Mouse (Mus musculus): ENCODE data around the gene Mmp11.
A peak's percentile ranks its signal among the peaks of the same experiment; 100 is the strongest.

The Mmp11 gene

DNA sequence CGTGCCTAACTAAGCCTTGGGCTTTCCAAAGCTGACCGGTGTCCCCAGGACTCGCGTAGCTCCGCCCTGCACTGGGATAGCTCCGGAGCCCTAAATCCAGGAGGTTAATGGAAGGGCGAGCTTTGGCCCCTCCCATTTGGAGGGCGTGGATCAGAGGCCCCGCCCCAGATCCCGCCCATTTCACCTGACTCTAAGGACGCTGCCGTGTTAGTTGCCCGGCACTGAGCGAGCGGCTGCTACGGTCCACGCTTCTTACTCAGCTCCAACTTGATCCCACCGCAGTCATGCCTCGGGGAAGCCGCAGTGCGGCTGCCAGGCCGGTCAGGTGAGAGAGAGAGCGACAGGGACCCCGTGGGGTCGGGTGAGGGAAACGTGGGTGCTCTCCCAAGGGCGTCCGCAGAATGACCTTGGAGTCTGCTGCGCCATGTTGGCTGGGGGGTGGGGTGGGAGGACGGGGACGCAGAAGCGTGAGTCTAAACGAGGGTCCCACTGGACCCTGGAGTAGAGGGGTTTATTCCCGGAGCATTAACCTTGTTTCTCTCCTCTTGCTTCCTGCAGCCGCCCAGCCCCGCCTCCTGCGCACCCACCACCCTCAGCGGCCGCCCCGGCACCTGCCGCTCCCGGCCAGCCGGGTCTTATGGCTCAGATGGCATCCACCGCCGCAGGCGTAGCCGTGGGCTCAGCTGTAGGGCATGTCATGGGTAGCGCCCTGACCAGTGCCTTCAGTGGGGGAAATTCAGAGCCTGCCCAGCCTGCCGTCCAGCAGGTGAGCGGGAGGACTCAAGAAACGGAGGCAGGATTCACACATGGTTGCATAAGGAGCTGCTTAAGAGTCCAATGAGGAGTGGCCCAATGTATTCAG is at the start of gene Mmp11:
Mmp11 (minus strand) TSS at position 817 of the 862 bp plus-strand sequence.
- H3K36me3 ChIP-seq (ENCODE audit: control insufficient read depth, insufficient read depth, low read length, poor library complexity, severe bottlenecking), result no peaks in the 10 kb centered on the region
- DNase-seq (ENCODE audit: low read depth, low spot score), result peak; percentile 86
- H3K27me3 ChIP-seq (ENCODE audit: control insufficient read depth, insufficient read depth, low read length, poor library complexity, severe bottlenecking), result no peaks in the 10 kb centered on the region

DNA sequence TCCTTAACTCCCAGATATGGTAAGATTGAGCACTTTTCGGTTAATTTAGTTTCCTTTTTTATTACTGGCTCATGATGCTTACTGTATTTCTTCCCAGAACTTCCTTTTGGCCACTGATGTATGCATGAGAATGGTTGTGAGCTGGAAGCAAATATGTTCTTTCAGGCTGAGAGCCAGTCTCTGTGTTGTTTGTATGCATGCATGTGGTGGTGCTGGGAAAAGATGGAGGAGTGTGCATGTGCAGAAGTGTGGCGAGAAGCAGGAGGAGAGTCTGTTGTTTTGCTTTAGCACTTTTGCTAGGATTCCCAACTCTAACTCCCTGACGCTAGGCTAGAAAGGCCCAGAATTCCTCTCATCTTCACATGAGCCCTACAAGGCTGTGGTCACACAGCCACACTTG is 43.1 kb upstream of the Mmp11 start:
- no peaks in the 10 kb centered on the region for H3K36me3 ChIP-seq (ENCODE audit: control insufficient read depth, insufficient read depth, low read length, poor library complexity, severe bottlenecking)

DNA sequence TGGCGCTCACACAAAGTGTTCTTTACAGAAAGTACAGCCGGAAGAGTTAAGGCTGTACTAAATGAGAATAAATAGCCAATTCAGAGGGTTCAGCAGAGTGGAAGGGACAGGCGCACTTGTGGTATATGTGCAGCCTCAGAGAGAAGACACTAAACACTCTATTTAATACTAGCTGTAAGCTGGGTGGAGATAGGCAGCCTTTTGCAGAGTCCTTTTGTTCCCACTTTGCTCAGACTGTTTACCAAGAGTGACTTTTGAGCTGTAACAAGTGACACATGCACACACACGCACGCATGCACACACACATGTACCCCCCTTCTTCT is 42.5 kb upstream of the Mmp11 start:
- H3K27me3 ChIP-seq (ENCODE audit: control insufficient read depth, insufficient read depth, low read length, poor library complexity, severe bottlenecking), result no peaks in the 10 kb centered on the region
- DNase-seq (ENCODE audit: low read depth, low spot score), result no peak
- H3K36me3 ChIP-seq (ENCODE audit: control insufficient read depth, insufficient read depth, low read length, poor library complexity, severe bottlenecking), result no peaks in the 10 kb centered on the region

More for the DNA sequence above, 43.1 kb upstream of the Mmp11 start:
- no peaks in the 10 kb centered on the region for H3K27me3 ChIP-seq (ENCODE audit: control insufficient read depth, insufficient read depth, low read length, poor library complexity, severe bottlenecking)
- no peak for DNase-seq (ENCODE audit: low read depth, low spot score)

DNA sequence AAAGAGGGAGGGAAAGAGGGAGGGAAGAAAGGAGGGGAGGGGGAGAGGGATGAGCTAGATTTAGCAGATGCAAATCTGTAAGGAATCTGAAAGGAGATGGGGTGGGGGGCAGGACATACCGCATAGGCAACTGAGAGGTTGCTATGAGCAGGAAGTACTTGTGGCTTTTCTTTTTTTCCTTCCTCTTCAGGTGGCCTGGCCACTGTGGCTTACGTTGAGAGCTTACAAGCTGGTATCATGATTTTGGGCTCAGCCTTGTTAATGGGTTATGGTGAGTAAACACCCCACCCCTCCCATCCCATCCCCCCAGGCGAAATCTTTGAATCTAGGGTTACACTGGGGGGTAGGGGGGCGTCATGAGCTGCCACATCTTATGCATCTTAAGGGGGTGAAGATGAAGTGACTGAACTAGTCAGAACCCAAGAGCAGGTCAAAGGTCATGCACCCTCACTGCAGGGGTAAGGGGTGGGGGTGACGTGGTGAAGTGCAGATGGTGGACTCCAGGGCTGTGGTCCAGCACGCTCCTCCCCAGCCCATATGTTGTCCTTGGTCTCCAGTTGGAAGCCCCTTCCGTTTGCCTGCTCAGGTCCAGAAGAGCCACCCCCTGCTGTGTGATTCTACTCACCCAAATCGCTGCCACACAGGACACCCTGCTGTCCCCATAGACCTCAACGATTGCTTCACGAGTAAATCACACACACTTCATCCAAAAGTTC is 42.0 kb upstream of the Mmp11 start:
- Histone ChIP-seq H3K27me3 (ENCODE audit: control insufficient read depth, insufficient read depth, low read length, poor library complexity, severe bottlenecking) (no peaks in the 10 kb centered on the region), H3K36me3 (ENCODE audit: control insufficient read depth, insufficient read depth, low read length, poor library complexity, severe bottlenecking) (no peaks in the 10 kb centered on the region)
- DNase-seq (ENCODE audit: low read depth, low spot score), result peak; percentile 44

DNA sequence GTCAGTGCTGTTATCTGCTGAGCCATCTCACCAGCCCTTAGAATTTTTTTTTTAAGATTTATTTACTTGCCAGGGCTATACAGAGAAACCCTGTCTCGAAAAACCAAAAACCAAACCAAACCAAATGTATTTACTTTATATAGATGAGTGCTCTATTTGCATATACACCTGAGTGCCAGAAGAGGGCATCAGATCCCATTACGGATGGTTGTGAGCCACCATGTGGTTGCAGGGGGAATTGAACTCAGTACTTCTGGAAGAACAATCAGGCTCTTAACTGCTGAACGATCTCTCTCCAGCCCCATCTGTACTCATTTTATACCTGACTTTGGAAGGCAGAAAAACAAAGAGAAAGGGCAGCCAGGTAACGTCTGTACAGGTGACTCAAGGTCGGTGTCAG is 38.9 kb upstream of the Mmp11 start:
- Histone ChIP-seq H3K27me3 (ENCODE audit: control insufficient read depth, insufficient read depth, low read length, poor library complexity, severe bottlenecking) (no peaks in the 10 kb centered on the region), H3K36me3 (ENCODE audit: control insufficient read depth, insufficient read depth, low read length, poor library complexity, severe bottlenecking) (no peaks in the 10 kb centered on the region)
- DNase-seq (ENCODE audit: low read depth, low spot score), result peak; percentile 75

DNA sequence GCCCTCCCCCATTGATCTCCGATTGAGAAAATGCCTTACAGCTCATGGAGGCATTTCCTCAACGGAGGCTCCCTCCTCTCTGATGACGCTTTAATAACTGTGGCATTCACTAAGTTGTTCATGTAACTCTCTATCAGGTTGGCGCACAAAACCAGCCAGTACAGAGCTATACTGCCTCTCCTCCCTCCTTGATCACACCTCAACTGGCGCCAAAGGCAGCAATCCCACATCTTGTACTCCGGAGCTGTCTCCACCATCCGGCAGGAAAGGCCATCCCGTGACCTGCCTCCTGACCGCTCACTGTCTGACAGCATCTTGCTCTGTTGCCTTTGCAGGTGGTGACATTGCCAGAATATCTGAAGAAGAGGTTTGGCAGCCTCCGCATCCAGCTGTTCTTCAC is 37.5 kb upstream of the Mmp11 start:
- Histone ChIP-seq H3K27me3 (ENCODE audit: control insufficient read depth, insufficient read depth, low read length, poor library complexity, severe bottlenecking) (no peaks in the 10 kb centered on the region), H3K36me3 (ENCODE audit: control insufficient read depth, insufficient read depth, low read length, poor library complexity, severe bottlenecking) (no peaks in the 10 kb centered on the region)
- no peak for DNase-seq (ENCODE audit: low read depth, low spot score)

DNA sequence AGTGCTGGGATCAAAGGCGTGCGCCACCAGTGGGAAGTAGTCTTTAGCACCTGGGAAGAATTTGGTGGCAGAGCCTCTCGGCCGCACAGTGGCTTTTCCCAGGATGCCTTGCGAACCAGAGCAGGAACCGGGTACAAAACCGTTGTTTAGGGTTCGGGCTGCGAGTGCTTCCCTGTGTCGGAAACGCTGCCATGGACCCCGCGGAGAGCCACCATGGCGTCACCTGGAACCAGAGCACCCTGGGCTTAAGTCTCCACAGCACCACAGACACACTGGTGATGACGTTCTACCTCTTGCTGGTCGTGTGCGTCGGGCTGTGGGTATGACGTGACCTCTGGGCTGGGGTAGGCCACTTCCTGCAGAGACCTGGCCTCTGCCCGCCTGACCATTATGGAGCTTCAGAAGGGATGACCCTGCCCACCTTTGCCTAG is 18.1 kb upstream of the Mmp11 start, which contains the start of gene Gm5134:
Gm5134 (plus strand) TSS at position 134 of the 431 bp plus-strand sequence.
- no peaks in the 10 kb centered on the region for H3K27me3 ChIP-seq (ENCODE audit: control insufficient read depth, insufficient read depth, low read length, poor library complexity, severe bottlenecking)
- peak; percentile 38 for DNase-seq (ENCODE audit: low read depth, low spot score)

DNA sequence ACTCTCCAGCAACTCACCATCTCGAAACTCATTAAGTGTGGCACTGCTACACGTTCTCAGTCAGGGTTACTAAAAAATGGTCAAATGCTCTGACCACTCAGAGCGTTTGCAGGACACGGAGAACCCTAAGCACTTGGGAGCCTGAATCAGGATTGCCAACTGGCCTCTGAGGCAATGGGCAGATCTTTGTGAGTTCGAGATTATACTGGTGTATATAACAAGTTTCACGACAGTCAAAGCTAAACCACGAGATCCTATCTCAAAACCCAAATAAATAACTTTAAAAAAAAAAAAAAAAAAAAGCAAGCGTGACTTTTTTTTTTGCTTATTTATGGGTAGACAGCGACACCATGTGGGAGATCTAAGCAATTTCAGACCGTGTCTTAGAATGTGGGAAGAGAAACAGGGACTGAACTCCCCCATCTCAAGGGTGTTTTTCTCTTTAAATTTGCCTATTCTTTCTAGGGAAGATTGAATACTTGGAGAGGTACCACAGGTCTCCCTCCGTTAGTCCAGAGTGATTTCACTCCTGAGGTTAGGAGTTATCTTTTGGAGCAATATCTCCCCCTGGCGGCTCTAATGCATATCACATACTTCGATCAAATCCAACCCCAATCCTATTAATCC is 15.2 kb upstream of the Mmp11 start:
- Histone ChIP-seq H3K36me3 (ENCODE audit: control insufficient read depth, insufficient read depth, low read length, poor library complexity, severe bottlenecking) (no peaks in the 10 kb centered on the region), H3K27me3 (ENCODE audit: control insufficient read depth, insufficient read depth, low read length, poor library complexity, severe bottlenecking) (no peaks in the 10 kb centered on the region)
- DNase-seq (ENCODE audit: low read depth, low spot score), result peak; percentile 83

More for the DNA sequence above, 18.1 kb upstream of the Mmp11 start, which contains the start of gene Gm5134:
- no peaks in the 10 kb centered on the region for H3K36me3 ChIP-seq (ENCODE audit: control insufficient read depth, insufficient read depth, low read length, poor library complexity, severe bottlenecking)

DNA sequence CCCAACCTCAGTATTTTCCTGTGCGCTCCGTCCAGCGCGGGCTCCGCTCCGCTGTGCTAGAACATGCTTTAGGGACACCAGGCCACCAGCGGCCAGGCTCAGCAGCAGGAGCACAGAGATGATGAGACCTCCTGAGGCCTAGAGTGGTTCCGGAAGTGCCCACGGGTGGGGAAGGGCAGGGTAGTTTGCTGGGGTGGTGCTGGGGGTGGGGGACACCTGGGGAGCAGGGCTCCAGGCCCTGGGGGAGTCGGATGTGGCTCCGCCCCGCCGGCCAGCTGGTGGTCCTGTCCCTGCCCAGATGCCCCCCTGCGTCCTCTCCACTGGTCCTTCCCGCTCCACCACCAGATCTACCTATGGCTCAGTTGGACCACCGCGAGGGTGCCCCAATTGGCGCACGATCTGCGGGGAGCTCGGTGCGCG is 14.5 kb upstream of the Mmp11 start:
- H3K36me3 ChIP-seq (ENCODE audit: control insufficient read depth, insufficient read depth, low read length, poor library complexity, severe bottlenecking), result no peaks in the 10 kb centered on the region
- peak; percentile 64 for DNase-seq (ENCODE audit: low read depth, low spot score)
- no peaks in the 10 kb centered on the region for H3K27me3 ChIP-seq (ENCODE audit: control insufficient read depth, insufficient read depth, low read length, poor library complexity, severe bottlenecking)

DNA sequence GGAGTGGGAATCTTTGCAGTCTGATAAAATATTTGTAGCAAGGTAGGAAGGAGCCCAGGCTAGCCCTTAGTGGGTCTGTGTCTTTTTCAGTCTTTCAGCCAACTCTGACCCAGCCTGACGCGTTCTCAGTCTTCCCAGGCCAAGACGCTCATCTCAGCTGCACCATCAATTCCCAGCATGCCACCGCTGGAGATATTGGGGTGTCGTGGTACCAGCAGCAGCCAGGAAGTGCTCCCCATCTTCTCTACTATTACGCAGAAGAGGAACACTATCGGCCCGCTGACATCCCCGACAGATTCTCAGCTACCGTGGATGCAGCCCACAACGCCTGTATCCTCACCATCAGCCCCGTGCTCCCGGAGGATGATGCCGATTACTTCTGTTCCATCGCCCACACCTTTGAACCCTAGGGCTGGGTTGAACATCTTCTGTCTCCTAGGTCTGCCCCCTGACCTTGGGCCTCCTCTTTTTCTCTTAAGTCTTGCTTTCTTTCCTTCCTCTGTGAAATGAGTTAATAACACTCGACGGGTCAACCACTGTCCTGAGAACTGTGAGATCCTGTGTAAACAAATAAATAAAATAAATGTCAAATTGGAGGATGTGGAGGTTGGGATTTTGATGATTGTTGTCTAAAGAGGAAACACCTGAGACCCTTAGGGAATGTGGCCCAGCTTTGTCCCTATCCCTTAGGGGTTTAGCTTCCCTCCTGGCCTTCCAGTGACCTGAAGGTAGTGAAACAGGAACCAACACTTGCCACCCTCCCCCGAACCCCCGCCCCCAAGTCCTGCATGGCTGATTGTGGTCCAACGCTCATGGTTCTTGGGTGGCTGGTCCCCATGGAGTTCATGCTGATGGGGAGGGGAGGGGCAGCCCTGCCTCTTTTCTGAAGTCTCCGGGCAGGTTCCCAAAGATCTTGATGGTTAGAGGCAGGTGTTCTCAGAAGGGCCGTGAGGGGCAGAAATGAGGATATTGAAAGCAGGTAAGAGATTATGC is 13.1 kb upstream of the Mmp11 start:
- peak; percentile 89 for DNase-seq (ENCODE audit: low read depth, low spot score)
- Histone ChIP-seq H3K27me3 (ENCODE audit: control insufficient read depth, insufficient read depth, low read length, poor library complexity, severe bottlenecking) (no peaks in the 10 kb centered on the region), H3K36me3 (ENCODE audit: control insufficient read depth, insufficient read depth, low read length, poor library complexity, severe bottlenecking) (no peaks in the 10 kb centered on the region)

DNA sequence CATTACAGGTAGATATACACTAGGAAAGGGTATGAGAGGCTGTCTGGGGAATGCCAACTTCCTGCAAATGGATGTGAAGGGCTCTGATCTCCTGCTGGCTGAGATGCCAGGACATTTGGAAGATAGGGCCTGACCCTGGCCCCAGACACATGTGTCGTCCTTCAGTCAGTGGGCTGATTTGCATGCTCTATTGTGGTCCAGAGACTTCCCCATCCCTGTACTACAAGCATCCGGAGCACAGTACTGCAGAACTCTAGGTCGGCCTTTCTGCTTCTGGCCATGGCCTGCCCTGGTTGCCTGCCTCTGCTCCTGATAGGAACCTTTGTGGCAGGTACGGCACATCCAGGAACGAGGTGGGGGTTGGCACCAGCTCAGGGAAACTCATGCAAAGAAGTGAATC is 11.8 kb upstream of the Mmp11 start:
- H3K36me3 ChIP-seq (ENCODE audit: control insufficient read depth, insufficient read depth, low read length, poor library complexity, severe bottlenecking), result no peaks in the 10 kb centered on the region
- DNase-seq (ENCODE audit: low read depth, low spot score), result peak; percentile 60
- H3K27me3 ChIP-seq (ENCODE audit: control insufficient read depth, insufficient read depth, low read length, poor library complexity, severe bottlenecking), result no peaks in the 10 kb centered on the region

DNA sequence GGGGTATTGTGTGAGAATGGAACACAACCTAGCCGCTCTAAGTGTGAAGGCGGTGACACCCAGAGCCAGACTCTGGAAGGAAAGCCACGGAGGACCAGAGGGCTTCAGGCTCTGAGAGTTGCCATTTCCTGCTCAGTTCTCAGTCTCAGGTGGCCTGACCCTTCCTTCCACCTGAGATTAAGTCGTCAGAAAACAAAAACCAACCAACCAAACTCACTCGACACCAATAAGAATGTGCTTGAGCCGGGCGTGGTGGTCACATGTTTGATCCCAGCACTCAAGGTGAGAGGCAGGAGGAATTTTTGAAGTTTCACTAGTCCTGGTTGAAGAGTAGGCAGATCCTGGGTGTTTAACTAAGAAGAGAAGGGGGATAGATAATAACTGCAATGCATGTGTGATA is 9.6 kb upstream of the Mmp11 start:
- Histone ChIP-seq H3K27me3 (ENCODE audit: control insufficient read depth, insufficient read depth, low read length, poor library complexity, severe bottlenecking) (no peaks in the 10 kb centered on the region), H3K36me3 (ENCODE audit: control insufficient read depth, insufficient read depth, low read length, poor library complexity, severe bottlenecking) (no peaks in the 10 kb centered on the region)
- no peak for DNase-seq (ENCODE audit: low read depth, low spot score)

DNA sequence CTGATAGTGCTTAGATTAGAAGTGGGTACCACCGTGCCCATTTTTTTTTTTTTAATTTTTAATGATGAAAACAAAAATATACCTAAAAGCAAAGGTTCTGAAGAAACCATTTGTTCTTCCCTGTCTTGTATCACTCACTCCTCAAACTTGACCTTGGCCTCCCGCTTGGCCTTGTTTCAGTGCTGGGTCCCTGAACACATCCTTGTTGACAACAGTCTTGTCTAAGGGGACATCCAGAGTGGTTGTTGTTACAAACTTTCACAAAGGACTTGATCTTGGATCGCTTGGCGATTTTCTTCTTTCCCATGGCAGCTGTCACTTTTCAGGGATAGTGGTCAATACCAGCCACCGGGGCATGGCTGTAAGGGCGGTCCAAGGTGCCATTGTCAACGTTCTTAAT is 8.9 kb upstream of the Mmp11 start:
- no peaks in the 10 kb centered on the region for H3K27me3 ChIP-seq (ENCODE audit: control insufficient read depth, insufficient read depth, low read length, poor library complexity, severe bottlenecking)
- no peak for DNase-seq (ENCODE audit: low read depth, low spot score)
- no peaks in the 10 kb centered on the region for H3K36me3 ChIP-seq (ENCODE audit: control insufficient read depth, insufficient read depth, low read length, poor library complexity, severe bottlenecking)

Measured in splenic B cell, adult 2 months (primary cell).